9 mouse cellular contexts compared by ENCODE assay signal in genomic region chr10:4430399-4430798, GRCm38 (mm10). TPM values are rescaled to one million over a fixed set of nuclear protein-coding genes. Genes with fewer than 3 reads are reported as not detected.
DNase-seq lines count a peak whose midpoint lies in the region; ATAC-seq and TF ChIP-seq lines count a peak whose summit lies in the region.
"Had no signal": no experiment of that assay in that cellular context is flagged by ENCODE, and none has a peak within 500 bp of the region (broad histone marks: within the 10 kb centered on the region; RNA-seq: fewer than 3 reads in every experiment).

No protein-coding gene starts in this region.

- peak overlapping the region; percentile 96 for H3K4me3 ChIP-seq in gastrocnemius, adult 2 months
- peak overlapping the region; percentile 62; the same call in 1 of the 2 replicates for H3K4me3 ChIP-seq in lung, embryonic 15.5 days
- H3K4me3 ChIP-seq in megakaryocyte, embryonic 14.5 days (replicated peaks), result peak overlapping the region; percentile 95

- no peak for ATAC-seq in lung, embryonic 15.5 days (ENCODE audit: borderline replicate concordance, extremely low read depth, low FRiP score, low TSS enrichment)
- ATAC-seq in hematopoietic stem cell, adult 5-6 weeks (replicated peaks in 1 of 2; ENCODE audit: insufficient read depth in 1 of 2, low FRiP score in 2 of 2, low TSS enrichment in 1 of 2, low read depth in 1 of 2, poor library complexity in 2 of 2, severe bottlenecking in 2 of 2), result peak; percentile 23 to 25; a peak in 1 of 4 replicates
- no peak for ATAC-seq in activated CD4-positive, CD25-positive, alpha-beta regulatory T cell, adult 4 months

- peak overlapping the region; percentile 93 for H3K27ac ChIP-seq in gastrocnemius, adult 2 months
- no peak overlapping the region for H3K27ac ChIP-seq in lung, embryonic 15.5 days

- peak overlapping the region; percentile 81; the same call in 1 of the 2 replicates for H3K9ac ChIP-seq in lung, embryonic 15.5 days

- H3K4me2 ChIP-seq in lung, embryonic 15.5 days, result no peak overlapping the region

- H3K36me3 ChIP-seq in lung, embryonic 15.5 days, result peaks cover 15% of the 10 kb centered on the region
- peaks cover 50% of the 10 kb centered on the region for H3K36me3 ChIP-seq in megakaryocyte, embryonic 14.5 days (replicated peaks; ENCODE audit: low read length)

- 86% methylated on average over 8 of the region's 8 CpGs for WGBS in lung, embryonic 15.5 days

- intact Hi-C loops in gastrocnemius, adult 2 months (cut with DNase I), result no loop called here
- intact Hi-C loops in gastrocnemius, postnatal 36 days (cut with DNase I), result loop anchor here (10.0 kb wide), 1 partner anchor 1374 kb away; the partner anchor contains the start of gene Fbxo5

- no peak for DNase-seq in gastrocnemius, adult 2 months
- DNase-seq in gastrocnemius, postnatal 36 days, result no peak
- DNase-seq in lung, postnatal 10 days, result no peak
- DNase-seq in c-Kit-positive CD71-positive TER-119-positive erythroid progenitor cells, embryonic 14.5 days (ENCODE audit: low spot score), result no peak
- DNase-seq: embryo, embryonic 11 days had no signal

- H3K4me1 ChIP-seq in lung, embryonic 15.5 days, result peaks cover 20% of the 10 kb centered on the region
- H3K4me1 ChIP-seq in megakaryocyte, embryonic 14.5 days, result peaks cover 60% of the 10 kb centered on the region

- H3K27me3 ChIP-seq in lung, embryonic 15.5 days, result no peaks in the 10 kb centered on the region
- H3K27me3 ChIP-seq in megakaryocyte, embryonic 14.5 days (replicated peaks), result no peaks in the 10 kb centered on the region

- TF ChIP-seq CTCF in gastrocnemius, adult 2 months (IDR thresholded peaks at IDR 0.05), result no peak

- no peaks in the 10 kb centered on the region for H3K9me3 ChIP-seq in lung, embryonic 15.5 days
- no peaks in the 10 kb centered on the region for H3K9me3 ChIP-seq in megakaryocyte, embryonic 14.5 days

RNA-seq across cellular contexts. Expression of gene Rmnd1, which starts 1.8 kb away (rescaled TPM):
- 10 to 100 TPM; 31.8 to 55.6 TPM for total RNA-seq in gastrocnemius, adult 2 months (2021)
- 10 to 100 TPM; 38.5 to 42.1 TPM for total RNA-seq in gastrocnemius, postnatal 36 days (2021)
- polyA plus RNA-seq in lung, embryonic 15.5 days (2015; fragmentation: Nextera tagmentation; extraction: Ambion mirVana), result 41.6 and 47.9 TPM in 2 replicates
- 38.5 and 46.7 TPM in 2 replicates for total RNA-seq in hematopoietic stem cell, adult 5-6 weeks (2017)
- 2.3 TPM in 1 of 2 replicates, not detected in the other for polyA plus RNA-seq in megakaryocyte, embryonic 14.5 days (2012; ENCODE audit: insufficient read depth, low replicate concordance)
- 10 to 100 TPM; 34.0 to 47.7 TPM for polyA plus RNA-seq in activated CD4-positive, CD25-positive, alpha-beta regulatory T cell, adult 4 months (2017; shearing (Covaris generic))

RNA-seq across cellular contexts. Expression of gene Armt1, which starts 1.9 kb away (rescaled TPM):
- 10 to 100 TPM; 15.5 to 15.6 TPM for total RNA-seq in gastrocnemius, adult 2 months (2021)
- 10 to 100 TPM; 10.8 to 11.5 TPM for total RNA-seq in gastrocnemius, postnatal 36 days (2021)
- polyA plus RNA-seq in lung, embryonic 15.5 days (2015; fragmentation: Nextera tagmentation; extraction: Ambion mirVana), result 19.0 and 19.5 TPM in 2 replicates
- 19.3 and 31.4 TPM in 2 replicates for total RNA-seq in hematopoietic stem cell, adult 5-6 weeks (2017)
- polyA plus RNA-seq in megakaryocyte, embryonic 14.5 days (2012; ENCODE audit: insufficient read depth, low replicate concordance), result 5.2 TPM in 1 of 2 replicates, not detected in the other
- polyA plus RNA-seq in activated CD4-positive, CD25-positive, alpha-beta regulatory T cell, adult 4 months (2017; shearing (Covaris generic)), result 10 to 100 TPM; 30.8 to 39.0 TPM

RNA-seq across cellular contexts. Expression of gene Zbtb2, which starts 42.5 kb away (rescaled TPM):
- 1 to 10 TPM; 4.9 to 7.1 TPM for total RNA-seq in gastrocnemius, adult 2 months (2021)
- total RNA-seq in gastrocnemius, postnatal 36 days (2021), result 1 to 10 TPM; 5.1 to 6.3 TPM
- 15.5 and 16.6 TPM in 2 replicates for polyA plus RNA-seq in lung, embryonic 15.5 days (2015; fragmentation: Nextera tagmentation; extraction: Ambion mirVana)
- 13.9 and 15.9 TPM in 2 replicates for total RNA-seq in hematopoietic stem cell, adult 5-6 weeks (2017)
- polyA plus RNA-seq in megakaryocyte, embryonic 14.5 days (2012; ENCODE audit: insufficient read depth, low replicate concordance), result 3.1 and 5.1 TPM in 2 replicates
- 10 to 100 TPM in 1 of 2 experiments, 1 to 10 TPM in 1; 9.9 to 11.3 TPM for polyA plus RNA-seq in activated CD4-positive, CD25-positive, alpha-beta regulatory T cell, adult 4 months (2017; shearing (Covaris generic))

RNA-seq across cellular contexts. Expression of gene Ccdc170, which starts 51.9 kb away (rescaled TPM):
- total RNA-seq in gastrocnemius, adult 2 months (2021), result under 1 TPM; 0.46 to 0.67 TPM
- total RNA-seq in gastrocnemius, postnatal 36 days (2021), result under 1 TPM; 0.27 to 0.59 TPM
- polyA plus RNA-seq in lung, embryonic 15.5 days (2015; fragmentation: Nextera tagmentation; extraction: Ambion mirVana), result 0.24 and 0.39 TPM in 2 replicates
- total RNA-seq in hematopoietic stem cell, adult 5-6 weeks (2017), result not detected in 2 replicates
- polyA plus RNA-seq in megakaryocyte, embryonic 14.5 days (2012; ENCODE audit: insufficient read depth, low replicate concordance), result 0.06 TPM in 1 of 2 replicates, not detected in the other
- not detected for polyA plus RNA-seq in activated CD4-positive, CD25-positive, alpha-beta regulatory T cell, adult 4 months (2017; shearing (Covaris generic))

Comparison
In these comparisons a context has a peak if more than half of its experiments do, and no peak if none do; other contexts are left out.
1. ATAC-seq: peak in hematopoietic stem cell, adult 5-6 weeks (2 of 2); none in lung, embryonic 15.5 days (single experiment) and activated CD4-positive, CD25-positive, alpha-beta regulatory T cell, adult 4 months (single experiment).
2. Peak in every context shown above with its lines, with median percentiles within 50 percentile points of each other: H3K4me3 ChIP-seq.